Mouse (Mus musculus) forebrain, embryonic 15.5 days (tissue): ENCODE data around the gene Lmod2. TPM values are rescaled to one million over a fixed set of nuclear protein-coding genes. Genes with fewer than 3 reads are reported as not detected.

Experiments used
- ATAC-seq: fragments of 200-750 bp; cut with Nextera tagmentation; replicated peaks from 2 replicates; pipeline ENCODE4 v1.8.0; 2017; ENCODE audit warnings: mild to moderate bottlenecking, moderate TSS enrichment, moderate library complexity
- H3K27ac ChIP-seq: fragments of 300-500 bp; sonication (generic); replicated peaks from 2 replicates; pipeline ENCODE4 v1.5.1; 2015; ENCODE audit warnings: mild to moderate bottlenecking, inconsistent platforms
- H3K27me3 ChIP-seq: fragments of 300-500 bp; sonication (generic); 2 replicates; pipeline ENCODE4 v1.6.1; 2015; ENCODE audit warnings: inconsistent platforms
- H3K36me3 ChIP-seq: fragments of 300-500 bp; sonication (generic); 2 replicates; pipeline ENCODE4 v1.6.1; 2015; ENCODE audit warnings: mild to moderate bottlenecking, inconsistent platforms
- H3K4me1 ChIP-seq: fragments of 300-500 bp; sonication (generic); 2 replicates; pipeline ENCODE4 v1.6.1; 2015; ENCODE audit warnings: inconsistent platforms
- H3K4me2 ChIP-seq: fragments of 300-500 bp; sonication (generic); replicated peaks from 2 replicates; pipeline ENCODE4 v1.6.1; 2015; ENCODE audit warnings: mild to moderate bottlenecking, inconsistent platforms
- H3K4me3 ChIP-seq: fragments of 300-500 bp; sonication (generic); 2 replicates; pipeline ENCODE4 v1.5.1; 2015; ENCODE audit warnings: mild to moderate bottlenecking, inconsistent platforms
- H3K9ac ChIP-seq: fragments of 300-500 bp; sonication (generic); replicated peaks from 2 replicates; pipeline ENCODE4 v1.6.1; 2015; ENCODE audit warnings: mild to moderate bottlenecking, inconsistent platforms
- H3K9me3 ChIP-seq: fragments of 300-500 bp; sonication (generic); 2 replicates; pipeline ENCODE4 v1.6.1; 2016; ENCODE audit warnings: inconsistent platforms
- whole genome bisulfite sequencing: fragments of 180-500 bp; shearing (Covaris S2); methylation state at CpG from one replicate; pipeline ENCODE4 v1.1.7; 2015; ENCODE audit warnings: mixed read lengths; 5-methylcytosine and 5-hydroxymethylcytosine counted together
- polyA plus RNA-seq: library from polyadenylated mRNA; unstranded; fragments of >200 nt; fragmentation: Nextera tagmentation; extraction: Ambion mirVana; gene quantifications from 2 replicates; pipeline ENCODE4 v1.2.1, GENCODE M21; 2015

The Lmod2 gene
- polyA plus RNA-seq, 1 experiment from 2014 or later: not detected

- no peak overlapping the region for H3K27ac ChIP-seq
- no peak for ATAC-seq
- no peak overlapping the region for H3K4me3 ChIP-seq
- no peak overlapping the region for H3K4me2 ChIP-seq
- H3K9me3 ChIP-seq: no peaks in the 10 kb centered on the region
- no peaks in the 10 kb centered on the region for H3K36me3 ChIP-seq
- no peak overlapping the region for H3K9ac ChIP-seq
- H3K27me3 ChIP-seq: no peaks in the 10 kb centered on the region
- H3K4me1 ChIP-seq: 0 out of 2 replicates have a peak, but pooled peaks cover 4% of the 10 kb centered on the region
- WGBS: 86% methylated on average over 4 of the region's 4 CpGs
Observed at GRCm38 (mm10) chr6:24647103-24647691, 49.6 kb downstream of the Lmod2 start.

GRCm38 (mm10) chr6:24648403-24648802 lies 50.8 kb downstream of the Lmod2 start:
- H3K9me3 ChIP-seq: no peaks in the 10 kb centered on the region

GRCm38 (mm10) chr6:24650719-24651118 lies 53.2 kb downstream of the Lmod2 start:
- ATAC-seq: no peak

More at GRCm38 (mm10) chr6:24648403-24648802, 50.8 kb downstream of the Lmod2 start:
- no peaks in the 10 kb centered on the region for H3K27me3 ChIP-seq
- no peak overlapping the region for H3K9ac ChIP-seq
- H3K4me1 ChIP-seq: 0 out of 2 replicates have a peak, but pooled peaks cover 4% of the 10 kb centered on the region
- no peak overlapping the region for H3K4me3 ChIP-seq
- no peak overlapping the region for H3K27ac ChIP-seq
- WGBS: 88% methylated on average over 4 of the region's 4 CpGs
- no peaks in the 10 kb centered on the region for H3K36me3 ChIP-seq
- H3K4me2 ChIP-seq: no peak overlapping the region
- no peak for ATAC-seq

GRCm38 (mm10) chr6:24651538-24651937 lies 54.0 kb downstream of the Lmod2 start:
- Histone ChIP-seq H3K4me1 (0 out of 2 replicates have a peak, but pooled peaks cover 4% of the 10 kb centered on the region), H3K27ac (no peak overlapping the region), H3K36me3 (no peaks in the 10 kb centered on the region), H3K27me3 (no peaks in the 10 kb centered on the region), H3K9ac (no peak overlapping the region), H3K9me3 (no peaks in the 10 kb centered on the region), H3K4me3 (no peak overlapping the region), H3K4me2 (no peak overlapping the region)
- no peak for ATAC-seq
- 83% methylated on average over 7 of the region's 7 CpGs for WGBS

More at GRCm38 (mm10) chr6:24650719-24651118, 53.2 kb downstream of the Lmod2 start:
- Histone ChIP-seq H3K4me2 (no peak overlapping the region), H3K27ac (no peak overlapping the region), H3K4me3 (no peak overlapping the region), H3K9ac (no peak overlapping the region), H3K27me3 (no peaks in the 10 kb centered on the region), H3K4me1 (0 out of 2 replicates have a peak, but pooled peaks cover 4% of the 10 kb centered on the region), H3K36me3 (no peaks in the 10 kb centered on the region), H3K9me3 (no peaks in the 10 kb centered on the region)
- 82% methylated on average over 3 of the region's 3 CpGs for WGBS

Other genes with a start within 250 kb of the Lmod2 start
- 1.2 and 2.1 TPM in 2 replicates for gene Iqub, start 82.7 kb upstream of the Lmod2 start, polyA plus RNA-seq
- gene Ndufa5, start 69.7 kb upstream of the Lmod2 start, polyA plus RNA-seq: 313 and 328 TPM in 2 replicates
- not detected in 2 replicates for gene Asb15, start 69.6 kb upstream of the Lmod2 start, polyA plus RNA-seq
- 71.0 and 74.1 TPM in 2 replicates for gene Wasl, start 67.2 kb downstream of the Lmod2 start, polyA plus RNA-seq
- gene Hyal6, start 135.5 kb downstream of the Lmod2 start, polyA plus RNA-seq: not detected in 2 replicates
- not detected in 2 replicates for gene Hyal4, start 150.6 kb downstream of the Lmod2 start, polyA plus RNA-seq
- gene Spam1, start 193.4 kb downstream of the Lmod2 start, polyA plus RNA-seq: not detected in 2 replicates